Mouse (Mus musculus) monocyte, adult 5-6 weeks (primary cell): ENCODE measurements around the gene Fam53b. TPM values are rescaled to one million over a fixed set of nuclear protein-coding genes. Genes with fewer than 3 reads are reported as not detected.

Experiments used
- ATAC-seq: fragments of 153-309, 156-312 bp; replicated peaks from 2 replicates; pipeline ENCODE4 v1.8.0; 2017; ENCODE audit warnings: mild to moderate bottlenecking; ENCODE audit not compliant: low TSS enrichment, insufficient number of reproducible peaks, severe bottlenecking, poor library complexity, low FRiP score
- total RNA-seq: library from RNA; stranded (forward); fragments of 200-1000, 200-491, 200-594 nt; gene quantifications from 3 replicates; pipeline ENCODE4 v1.2.3, GENCODE M21; 2017

The Fam53b gene
- total RNA-seq, 1 experiment from 2014 or later: 15.8 TPM

DNA sequence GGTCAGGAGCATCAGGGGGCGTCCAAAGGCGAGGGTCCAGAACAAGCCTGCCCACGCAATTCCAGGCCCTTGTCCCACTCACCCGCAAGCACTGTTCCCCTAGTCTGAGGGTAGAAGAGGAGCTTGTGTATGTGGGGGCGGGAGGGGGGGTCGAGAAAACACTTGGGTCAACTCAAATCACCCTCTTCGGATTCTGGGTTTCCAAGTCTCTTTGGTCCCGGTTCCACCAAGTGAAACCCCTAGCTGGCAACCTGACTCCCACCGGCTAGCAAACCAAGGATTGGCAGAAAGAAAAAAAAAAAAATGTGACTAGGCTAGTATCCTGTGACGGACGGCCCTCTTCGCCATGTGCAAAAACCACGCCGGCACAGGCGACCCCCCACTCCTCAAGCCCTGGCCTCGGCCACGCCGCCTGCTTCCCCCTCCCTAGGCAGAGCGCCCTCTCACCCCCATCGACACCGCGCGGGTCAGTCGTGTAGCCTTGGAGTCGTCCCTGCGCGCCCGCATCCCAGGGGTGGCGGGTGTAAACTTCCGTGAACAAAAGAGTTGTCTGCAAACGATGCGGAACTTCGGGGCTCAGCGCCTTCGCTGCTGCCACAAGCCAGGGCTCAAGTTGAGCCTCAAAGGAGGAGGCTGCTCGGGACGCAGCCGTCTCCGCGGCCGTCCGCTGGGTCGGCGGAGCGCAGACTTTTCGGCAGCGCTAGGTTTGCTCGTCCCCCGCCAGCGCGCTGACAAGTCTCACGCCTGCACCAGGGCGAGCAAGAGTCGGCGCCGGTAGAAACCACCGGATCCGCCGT is 869 bp downstream of the Fam53b start:
- ATAC-seq: peak; percentile 28

DNA sequence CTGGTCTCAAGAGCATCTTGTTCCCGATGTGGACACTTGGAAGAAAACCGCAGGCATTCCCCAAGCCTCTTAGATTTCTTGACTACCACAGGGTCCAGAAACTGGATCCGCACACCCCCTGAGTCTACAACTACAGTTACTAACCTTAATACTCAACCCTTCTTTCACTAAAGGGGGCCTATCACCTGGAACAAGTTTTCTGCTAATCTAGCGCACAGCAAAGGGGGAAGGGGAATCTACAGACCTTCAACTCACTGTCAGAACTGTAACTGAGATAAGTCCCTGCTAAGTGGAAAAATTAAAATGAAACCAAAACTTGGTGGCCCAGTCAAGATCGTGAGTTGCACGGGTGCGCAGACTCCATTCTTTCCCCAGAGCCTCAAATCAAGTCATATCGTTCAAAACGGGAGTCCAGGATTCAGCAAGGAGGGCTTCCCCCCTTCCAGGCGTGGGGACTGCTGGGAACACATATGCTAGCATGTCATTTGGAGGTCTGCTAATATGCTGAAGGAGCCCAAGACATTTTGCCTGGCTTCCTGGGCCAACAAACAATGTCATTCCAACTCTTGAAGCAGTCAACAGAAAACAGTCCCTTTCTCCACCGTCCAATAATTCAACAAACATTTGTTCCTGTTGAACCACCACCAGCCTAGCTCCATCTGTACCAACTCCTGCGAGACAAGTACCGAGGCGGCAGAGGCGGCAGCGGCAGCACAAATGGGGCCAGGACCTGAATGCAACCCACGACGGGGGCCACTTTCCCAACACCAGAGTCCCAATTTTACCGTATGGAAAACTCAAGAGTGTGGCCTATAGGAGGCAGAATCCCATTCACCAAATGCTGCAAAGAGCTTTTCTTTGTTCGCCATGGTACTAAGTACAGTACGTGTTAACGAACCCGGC is 1.7 kb downstream of the Fam53b start:
- ATAC-seq: no peak

DNA sequence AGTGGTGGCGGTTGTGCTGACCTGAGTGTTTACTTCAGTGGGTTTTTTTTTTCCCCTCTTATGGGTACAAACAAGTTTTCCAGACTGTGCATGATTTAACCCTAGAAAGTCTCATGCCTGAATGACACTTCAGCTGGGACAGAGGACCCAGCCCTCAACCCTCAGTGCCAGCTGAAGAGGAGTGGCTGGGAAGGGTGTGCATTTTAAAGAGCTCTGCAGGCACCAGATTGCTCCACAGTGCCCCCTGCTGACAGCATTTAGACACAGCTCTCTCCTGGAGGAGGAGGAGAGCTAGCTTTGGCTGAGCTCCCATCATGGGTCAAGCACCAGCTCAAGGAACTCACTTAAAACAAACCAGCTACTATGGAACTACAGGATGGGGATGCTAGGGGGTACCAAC is 2.8 kb downstream of the Fam53b start:
- ATAC-seq: peak; percentile 77

DNA sequence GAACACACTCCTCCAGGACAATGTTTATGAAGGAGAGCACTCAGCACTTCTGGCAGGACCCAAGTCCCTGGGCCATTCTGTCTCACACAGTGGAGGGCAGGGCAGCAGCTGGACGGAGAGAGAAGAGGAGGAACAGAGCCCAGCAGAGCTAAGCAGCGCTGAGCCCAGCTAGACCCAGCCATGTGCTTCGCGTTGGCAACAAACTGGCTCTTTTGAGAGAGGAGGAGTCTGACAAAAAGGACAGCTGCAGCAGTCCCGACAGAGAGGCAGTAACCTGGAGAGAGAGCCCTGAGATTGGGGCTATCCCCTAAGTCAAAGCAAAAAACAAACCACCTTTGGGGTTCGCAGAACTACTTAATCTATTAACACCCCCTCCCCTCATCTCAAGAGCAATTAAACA is 3.3 kb downstream of the Fam53b start:
- no peak for ATAC-seq

DNA sequence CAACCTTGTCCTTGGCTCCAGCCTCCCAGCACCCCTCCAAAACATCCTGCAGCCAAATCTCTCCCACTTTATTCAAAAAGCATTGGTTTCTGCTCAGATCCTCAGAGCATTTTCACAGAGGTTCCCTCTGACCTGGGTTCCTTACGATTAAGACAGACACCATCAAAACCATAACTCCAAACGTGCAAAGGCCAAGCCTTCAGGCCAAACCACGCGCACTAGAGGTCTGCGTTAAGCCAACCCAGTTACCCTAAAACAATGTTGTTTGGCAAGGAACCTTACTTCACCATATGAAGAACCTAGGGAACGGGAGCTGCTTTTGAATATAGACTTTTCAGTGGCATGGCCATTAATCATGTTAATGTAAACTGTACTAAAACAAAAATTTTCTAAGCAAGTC is 4.0 kb downstream of the Fam53b start:
- no peak for ATAC-seq

DNA sequence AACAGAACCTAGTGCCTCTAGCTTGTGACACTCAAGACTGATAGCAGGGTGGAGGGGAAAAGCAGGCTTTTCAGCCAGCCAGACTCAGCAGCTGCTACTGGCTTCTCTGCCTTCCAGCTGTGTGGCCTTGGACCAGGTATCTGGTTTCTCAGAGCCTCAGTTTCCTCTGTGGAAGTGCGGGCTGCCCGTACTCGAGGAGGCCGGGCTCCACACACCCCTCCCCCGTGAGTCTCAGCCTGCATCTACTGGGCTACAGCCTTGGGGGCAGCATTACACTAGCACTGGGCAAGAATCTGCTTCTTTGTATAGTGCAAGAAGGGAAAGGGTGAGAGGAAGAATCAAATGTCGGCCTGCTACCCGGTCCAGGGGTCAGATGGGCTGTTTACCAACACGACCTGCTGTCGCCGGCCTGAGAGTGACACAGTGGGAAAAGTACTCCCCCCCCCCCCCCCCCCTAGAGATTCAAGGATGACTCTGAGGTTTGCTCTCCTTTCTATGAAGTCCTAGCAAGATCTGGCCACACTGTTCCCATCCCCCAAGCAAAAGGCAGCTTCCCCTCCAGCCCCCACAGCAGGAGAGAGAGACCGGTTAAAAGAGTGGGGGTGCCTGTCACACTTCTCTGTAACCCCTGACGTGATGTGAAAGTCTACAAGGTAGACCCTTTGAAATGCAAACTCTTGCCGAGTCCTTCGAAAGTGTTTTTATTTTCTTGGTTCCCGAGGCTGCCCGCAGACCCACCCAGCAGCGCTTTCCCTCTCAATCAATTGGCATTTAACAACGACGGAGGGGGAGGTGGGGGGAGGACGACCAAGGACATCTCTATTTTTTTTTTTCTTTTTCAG is 4.6 kb downstream of the Fam53b start:
- no peak for ATAC-seq

DNA sequence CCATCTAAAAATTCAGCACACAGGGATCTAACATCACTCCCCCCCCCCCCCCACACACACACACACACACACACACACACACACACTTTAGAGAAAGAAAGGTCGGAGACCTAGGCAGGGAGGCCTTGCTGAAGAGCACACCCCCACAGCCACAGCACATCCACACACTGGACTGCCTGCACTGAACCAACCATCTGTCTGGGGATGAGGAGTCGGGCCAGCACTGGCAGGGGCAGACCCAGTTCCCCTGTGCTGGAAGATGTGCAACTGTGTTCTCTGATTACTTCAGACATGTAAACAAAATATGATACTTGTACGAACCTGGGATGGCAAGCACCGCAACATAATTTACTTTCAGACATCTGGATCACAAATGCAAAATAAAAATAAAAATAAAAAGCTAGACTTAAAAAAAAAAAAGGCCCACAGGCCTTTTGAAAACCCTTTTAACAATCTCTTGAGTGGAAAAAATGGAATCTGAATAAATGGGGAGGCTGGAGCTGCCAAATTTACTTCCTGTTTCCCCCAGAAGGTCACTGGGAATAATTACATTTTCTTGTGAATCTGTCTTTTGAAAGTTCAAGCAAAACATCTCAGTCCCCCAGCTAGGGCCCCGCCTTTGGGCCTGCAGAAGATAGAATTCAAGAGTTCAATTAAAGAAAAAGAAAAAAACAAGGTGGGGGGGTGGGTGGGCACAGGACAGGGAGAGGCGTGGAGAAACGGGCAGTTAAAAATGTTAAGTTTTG is 5.5 kb downstream of the Fam53b start:
- ATAC-seq: no peak

DNA sequence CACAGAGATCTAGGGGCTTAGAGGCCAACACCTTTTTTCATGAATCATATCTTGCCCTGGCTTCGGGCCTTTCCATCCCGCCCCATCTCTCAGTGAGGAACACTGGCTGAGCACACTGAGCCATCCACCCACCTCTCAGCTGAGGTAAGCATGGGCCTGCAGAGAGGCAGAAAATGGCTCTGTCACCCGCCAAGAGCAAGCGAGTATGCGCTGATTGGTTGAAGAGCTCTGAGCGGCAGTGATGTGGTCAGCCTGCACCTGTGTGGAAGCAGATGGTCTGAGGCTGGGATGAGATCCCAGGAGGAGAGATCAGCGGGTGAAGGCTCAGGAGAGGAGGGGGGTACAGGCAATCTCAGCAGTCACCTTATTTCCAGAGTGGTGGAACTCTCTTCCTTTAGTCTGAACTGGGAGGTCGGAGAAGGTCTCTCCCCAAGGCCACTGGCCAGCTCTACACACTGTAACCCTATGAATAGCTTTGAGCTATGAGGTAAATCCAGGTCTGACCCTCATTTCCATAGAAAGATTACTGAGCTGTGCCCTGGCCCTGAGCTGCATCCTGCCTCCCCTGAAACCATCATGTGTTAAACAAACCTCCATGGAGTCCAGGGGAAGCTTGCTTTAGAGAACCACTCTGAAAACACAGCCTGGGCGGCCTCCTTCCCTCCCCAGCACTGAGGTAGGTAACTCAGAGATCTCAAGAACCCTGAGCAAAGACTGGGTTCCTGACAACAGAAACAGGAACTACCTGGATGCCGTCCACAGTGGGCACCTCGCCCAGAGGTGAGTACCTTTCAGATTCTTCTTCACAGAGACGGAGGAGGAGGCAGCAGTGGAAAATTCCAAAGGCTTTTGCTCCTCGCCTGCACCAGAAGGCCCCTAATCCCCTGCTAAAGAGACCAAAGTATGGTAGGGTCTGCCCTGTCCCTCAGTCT is 6.5 kb downstream of the Fam53b start:
- no peak for ATAC-seq

DNA sequence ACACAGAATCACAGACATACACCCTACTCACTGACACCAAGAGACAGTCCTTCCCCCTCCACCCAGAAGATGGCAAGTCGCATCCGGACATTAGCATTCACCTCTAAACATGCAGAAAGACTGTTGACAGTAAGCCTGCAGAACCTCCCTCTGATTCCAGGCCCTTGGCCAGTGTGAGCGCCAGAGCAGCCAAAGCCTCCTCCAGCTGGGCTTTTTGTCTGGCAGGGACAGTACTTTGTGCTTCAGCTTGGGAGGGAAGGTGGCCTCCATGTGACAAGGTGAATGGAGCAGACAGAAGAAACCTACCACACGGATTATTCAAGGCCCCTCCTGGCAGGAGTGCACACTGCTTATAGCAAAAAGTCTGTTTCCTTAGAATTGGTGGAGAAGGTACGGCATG is 7.4 kb downstream of the Fam53b start:
- ATAC-seq: no peak

DNA sequence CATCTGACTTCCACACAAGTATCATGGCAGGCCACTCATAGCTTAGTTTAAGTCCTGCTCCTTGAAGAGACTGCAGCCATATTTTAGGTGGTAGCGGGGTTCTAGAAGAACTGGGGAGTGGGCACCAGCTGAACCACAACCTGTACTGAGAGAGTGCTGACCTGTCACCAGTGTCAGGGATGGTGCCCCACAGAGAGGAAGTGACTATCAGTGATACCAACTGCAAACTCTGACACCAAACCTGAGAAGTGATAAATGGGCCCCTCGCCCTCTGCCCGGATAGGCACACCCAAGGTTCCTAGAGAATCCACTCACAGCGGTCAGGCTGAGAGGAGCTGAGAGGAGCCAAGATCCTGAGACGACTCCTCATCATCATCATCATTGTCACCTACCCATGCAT is 8.7 kb downstream of the Fam53b start:
- ATAC-seq: no peak

DNA sequence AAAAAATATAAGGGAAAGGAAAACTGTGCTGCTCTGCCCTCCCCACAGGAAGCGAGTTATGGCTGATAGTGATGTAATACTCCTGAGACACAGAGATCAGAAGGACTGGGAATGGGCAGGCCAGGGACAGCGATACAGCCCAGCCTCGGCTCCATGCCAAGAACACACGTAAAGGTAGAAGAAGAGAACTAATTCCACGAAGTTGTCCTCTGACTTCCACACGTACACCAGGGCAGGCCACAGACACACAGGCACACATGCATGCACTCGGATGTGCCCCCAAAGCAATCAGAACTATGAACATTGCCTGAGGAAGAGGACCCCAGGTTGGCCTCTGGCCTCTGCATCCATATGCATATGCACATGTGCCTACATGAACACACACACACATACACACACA is 9.2 kb downstream of the Fam53b start:
- no peak for ATAC-seq

DNA sequence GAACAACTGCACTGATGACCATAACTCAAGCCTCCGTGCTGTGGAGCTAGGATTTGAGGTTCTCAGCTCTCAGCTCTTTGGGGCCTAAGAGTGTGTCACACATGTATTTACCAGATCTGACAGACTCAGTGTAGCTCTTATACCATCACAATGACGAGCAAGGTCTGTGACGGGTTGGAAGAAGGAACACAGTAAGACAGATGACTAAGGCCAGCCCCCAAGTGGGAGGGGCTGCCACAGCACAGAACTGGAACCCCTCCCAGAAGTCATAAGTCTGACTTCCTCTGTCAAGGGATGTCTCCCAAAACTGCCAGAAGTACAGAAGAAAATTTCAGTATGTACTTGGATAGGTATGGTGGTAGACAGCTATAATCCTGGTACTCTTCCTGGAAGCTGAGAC is 9.7 kb downstream of the Fam53b start:
- ATAC-seq: peak; percentile 82

DNA sequence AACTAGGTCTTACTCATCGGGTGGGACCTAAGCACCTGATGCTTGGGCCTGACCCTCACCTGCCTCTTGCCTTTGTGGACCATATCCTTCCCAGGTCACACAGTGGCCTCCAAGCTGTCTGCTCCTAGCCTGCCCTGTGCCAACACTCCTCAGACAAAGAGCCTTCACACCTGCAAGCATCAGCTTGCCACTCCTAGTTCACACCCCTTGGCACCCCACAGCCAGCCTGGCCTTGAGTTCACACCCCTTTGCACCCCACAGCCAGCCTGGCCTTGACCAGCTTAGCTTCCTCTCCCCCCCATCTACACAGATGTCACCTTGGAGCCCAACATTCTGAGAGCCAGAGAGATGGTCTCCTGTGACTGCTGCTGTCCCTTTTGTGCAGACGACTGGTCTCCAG is 10.3 kb downstream of the Fam53b start:
- 0 out of 2 replicates have a peak, but pooled peaks have one; percentile 28 for ATAC-seq

DNA sequence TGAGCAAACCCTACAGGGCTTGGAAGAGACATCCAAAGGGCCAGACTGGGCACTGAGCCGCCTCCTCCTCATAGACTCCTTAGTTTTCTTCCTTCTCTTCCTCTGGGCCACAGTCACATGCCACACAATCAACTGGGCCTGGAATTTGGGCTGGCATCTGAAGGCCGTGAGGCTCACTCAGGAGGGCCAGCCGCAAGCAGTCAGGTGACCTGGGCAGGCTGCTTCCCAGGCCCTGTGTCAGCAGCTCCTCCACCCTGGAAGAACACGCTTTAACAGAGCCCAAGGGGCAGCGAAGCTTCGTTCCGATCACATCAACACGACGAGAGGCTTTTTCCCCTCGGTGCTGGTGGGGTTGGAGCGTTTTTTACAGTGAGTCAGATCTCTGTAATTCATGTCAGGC is 11.0 kb downstream of the Fam53b start:
- ATAC-seq: no peak

DNA sequence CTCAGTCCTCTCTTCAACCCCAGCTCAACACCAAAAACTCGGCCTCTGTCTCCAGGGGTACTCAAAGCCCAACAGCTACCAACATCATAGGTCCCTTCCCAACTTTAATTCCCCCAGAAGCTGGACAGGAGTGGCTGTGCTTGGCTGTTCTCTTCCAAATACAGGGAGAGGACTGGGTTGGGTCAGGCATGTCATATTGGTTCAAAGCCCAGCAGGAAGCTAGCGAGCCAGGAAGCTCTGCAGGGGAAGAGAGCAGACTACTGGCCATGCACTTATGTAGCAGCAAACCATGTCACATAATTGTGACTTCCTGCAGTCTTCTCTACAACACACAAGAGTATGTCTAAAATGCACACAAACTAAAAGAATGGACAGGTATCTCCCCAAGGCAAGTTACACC is 11.6 kb downstream of the Fam53b start:
- no peak for ATAC-seq

DNA sequence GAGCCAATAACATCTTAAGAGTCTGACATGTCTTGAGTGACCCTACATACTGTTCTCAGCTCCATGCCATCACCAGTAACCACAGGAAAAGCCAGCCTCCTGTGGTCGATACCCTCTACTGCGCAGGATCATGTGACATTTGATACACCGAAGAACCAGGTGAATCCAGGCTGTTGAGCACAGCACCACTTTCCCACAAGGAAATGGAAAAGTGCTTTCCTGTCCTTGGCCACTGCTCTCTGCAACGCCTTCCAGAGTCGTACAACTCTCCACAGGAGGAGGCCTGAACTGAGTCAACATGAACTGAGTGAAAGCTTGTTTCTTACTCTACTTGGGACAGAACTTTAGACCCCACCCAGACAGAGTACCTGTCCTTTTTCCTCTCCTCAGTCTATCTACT is 12.2 kb downstream of the Fam53b start:
- no peak for ATAC-seq

DNA sequence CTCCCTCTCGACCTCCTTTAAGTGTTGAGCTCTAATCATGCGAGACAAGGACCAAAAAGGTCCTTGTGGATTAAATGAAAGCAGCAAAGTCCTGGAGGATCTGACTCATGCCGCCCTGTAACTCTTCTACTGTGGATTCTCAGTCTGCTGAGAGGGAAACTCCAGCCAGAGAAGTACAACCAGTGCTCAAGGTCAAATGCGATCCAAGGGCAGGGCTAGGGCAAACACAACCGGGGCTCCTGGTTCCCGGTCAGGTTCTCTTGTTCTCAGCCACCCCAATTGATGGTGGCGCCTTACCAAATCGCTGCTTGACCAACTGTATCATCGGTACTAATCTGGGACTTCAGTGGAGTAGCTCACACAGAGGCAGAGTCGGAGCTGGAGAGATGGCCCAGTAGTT is 12.8 kb downstream of the Fam53b start:
- ATAC-seq: no peak
